Mouse (Mus musculus) layer of hippocampus, adult 11-12 months (tissue): ENCODE data around the gene Erp29.
"Not testable (repeated sequence)": the region's sequence is repeated elsewhere in the genome, so short reads cannot be mapped to it uniquely, and the experiment has no call there.

ENCODE experiments used
- DNase-seq: peaks from one replicate; pipeline ENCODE4 v3.0.0; 2022; ENCODE audit warnings: low spot score

The Erp29 gene

DNA sequence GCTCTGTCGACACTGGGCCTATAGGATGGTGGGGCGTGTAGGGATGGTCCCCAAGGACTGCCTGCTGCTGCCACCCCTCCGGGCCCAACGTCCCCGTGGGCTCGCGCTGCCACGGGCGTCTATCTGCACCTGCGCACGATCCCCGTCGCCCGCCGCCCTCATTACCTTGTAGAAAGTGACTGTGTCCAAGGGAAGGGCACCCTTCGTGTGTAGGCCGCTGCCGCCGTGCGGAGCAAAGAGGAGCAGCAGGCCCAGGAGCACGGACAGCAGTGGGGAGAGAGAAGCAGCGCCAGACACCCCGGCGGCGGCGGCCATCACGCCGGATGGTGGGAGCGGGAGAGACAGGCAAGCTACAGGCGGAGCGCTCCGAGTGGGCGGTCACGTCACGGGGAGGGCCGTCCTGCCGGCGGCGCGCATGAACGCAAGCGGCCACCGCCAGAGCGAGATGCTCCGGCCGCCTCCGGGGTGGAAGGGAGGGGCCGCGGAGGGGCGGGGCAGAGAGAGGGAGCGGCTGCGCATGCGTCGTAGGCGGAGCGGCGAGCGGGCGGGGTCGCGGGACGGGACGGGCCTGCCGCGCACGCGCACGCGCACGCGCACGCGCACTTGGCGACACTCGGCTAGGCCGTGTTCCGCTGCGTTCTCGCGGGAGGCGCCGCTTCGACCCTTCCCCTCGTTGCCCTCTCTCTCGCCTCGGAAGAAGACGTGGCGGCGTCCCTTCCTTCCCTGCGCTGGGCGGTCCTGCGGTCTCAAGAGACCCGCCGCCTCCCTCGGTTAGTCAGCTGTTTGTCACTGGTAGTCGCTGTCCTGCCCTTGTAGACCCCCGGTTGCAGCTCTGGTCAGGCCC is at the start of gene Erp29:
Erp29 (minus strand) TSS at position 481 of the 844 bp plus-strand sequence.
- peak; percentile 97 for DNase-seq

DNA sequence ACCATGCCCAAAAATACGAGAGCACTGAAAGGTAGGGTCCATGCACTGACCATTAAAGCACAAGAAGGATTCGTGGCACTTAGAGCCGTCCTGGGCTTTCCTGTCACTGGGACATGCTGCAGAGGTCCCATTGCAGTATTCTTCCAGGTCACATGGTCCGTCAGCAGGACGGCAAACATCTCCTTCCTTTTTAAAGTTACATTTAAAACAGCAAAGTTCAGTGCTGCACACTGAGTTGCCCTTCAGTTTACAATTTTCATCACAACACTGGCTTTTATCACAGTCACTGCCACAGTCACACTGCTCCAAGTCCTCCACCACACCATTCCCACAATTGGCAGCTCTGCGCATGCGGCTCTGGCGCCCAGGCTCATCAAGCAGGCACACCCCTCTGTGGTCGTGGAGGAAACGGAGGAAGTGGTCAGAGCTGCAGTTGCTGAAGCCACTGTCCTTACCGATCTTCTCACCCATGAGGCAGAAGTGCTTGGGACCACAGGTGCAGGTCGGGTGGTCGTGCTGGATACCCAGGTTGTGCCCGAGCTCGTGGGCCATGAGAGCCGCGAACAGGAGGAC is 49.2 kb upstream of the Erp29 start:
- DNase-seq: not testable (repeated sequence)

DNA sequence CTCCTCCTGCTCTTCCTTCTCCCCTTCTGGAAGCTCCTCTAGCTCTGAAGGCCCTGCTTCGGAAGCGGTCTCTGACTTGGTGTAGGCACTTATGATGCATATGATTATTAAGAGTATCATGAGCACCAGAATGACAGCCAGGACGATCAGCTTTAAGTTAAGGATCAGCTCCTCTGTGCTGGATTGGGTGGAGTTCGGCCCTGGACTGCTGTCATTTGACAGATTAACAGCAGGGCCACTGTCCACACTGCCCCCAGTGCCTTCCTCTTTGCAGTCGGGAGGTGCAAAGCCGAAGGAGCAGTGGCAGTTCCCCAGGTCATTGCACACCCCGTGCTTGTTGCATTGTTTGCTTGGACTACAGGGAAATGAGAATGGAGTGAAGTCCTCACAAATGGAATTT is 48.4 kb upstream of the Erp29 start:
- no peak for DNase-seq

DNA sequence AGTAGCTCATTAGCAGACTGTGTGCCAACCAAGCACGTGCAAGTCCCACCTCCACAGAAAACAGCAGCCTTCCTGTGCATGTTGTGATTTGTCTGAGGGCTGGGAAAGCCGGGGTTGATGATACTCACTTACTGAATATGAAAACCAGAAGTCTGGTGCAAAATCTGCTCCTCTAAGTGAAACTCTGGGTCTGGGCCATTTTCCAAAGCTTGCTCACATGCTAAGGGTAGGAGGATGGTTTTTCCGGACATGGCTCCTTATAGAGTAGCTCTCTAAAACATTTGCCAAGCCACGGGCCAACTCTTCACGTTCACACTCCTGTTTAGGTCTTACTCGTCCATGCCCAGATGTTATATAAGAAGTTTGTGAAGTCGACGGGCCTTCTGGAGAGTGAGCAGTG is 41.0 kb upstream of the Erp29 start:
- DNase-seq: peak; percentile 55

DNA sequence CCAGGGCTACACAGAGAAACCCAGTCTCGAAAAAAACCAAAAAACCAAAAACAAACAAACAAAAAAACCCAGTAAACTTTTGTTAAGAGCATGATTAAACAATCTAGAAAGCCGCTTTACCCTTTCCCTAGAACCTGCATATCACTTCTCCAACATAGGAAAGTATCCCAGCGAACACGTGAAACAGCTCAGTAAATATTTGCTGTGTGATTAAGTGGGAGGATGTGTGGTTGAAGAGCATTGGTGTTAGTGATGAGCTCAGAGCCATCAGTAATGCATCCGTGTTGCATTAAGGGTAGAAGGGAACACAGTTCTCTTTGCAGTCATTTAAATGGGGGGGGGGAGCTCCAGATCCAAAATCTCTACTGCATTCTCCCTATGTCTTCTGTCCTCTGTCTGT is 32.5 kb upstream of the Erp29 start:
- DNase-seq: no peak

DNA sequence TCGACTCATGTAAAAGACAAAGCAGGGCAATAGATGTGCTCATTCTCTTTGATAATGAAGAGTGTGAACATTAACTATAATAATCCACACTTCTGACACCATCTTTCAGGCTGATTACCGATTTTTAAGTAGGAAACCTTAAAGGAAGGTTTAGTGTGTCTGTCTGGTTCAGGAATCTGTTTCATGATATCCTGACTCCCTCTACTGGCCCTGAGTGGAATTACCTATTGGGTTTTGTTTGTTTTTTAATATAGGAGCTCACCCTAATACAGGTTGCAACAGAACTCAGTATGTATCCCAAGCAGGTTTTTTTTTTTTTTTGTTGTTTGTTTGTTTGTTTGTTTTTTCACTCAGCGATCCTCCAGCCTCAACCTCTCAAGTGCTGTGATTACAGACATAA is 25.4 kb upstream of the Erp29 start:
- DNase-seq: peak; percentile 69

DNA sequence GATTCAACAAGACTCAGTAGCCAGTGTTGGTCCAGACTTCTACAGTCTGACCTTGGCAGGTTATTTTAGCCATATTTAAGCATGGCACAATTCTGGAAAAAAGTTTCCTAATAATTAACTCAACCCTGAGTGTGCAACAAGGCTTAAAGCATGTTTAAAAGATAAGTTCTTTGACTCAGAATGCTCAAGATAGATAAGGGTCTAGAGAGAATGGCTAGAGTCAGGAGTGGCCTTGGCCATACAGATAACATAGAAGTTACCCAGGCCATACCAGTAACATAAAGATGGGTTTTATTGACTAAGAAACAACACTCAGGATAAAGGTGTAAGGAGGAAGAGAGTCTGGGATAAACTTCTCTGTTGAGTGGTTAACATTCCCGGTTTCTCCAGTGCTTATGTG is 23.7 kb upstream of the Erp29 start:
- DNase-seq: no peak

DNA sequence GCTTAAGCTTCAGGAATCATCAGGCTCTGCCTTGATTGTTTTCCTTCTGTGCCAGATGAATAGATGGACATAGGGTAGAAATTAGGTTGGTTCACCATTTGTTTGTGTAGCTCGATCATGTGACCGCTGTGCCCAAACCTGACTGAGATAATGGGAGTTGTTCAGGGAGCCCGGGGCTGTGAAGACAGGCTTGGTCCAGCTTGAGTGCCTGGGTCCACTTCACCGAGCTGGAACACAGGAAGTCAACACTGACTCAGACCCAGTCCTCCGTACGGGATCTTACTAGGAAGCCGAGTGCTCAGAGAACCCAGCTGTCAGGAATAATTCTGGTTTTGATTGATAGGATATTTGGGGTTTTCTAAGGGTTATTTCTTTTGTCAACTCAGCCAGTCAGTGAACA is 22.3 kb upstream of the Erp29 start:
- DNase-seq: no peak

DNA sequence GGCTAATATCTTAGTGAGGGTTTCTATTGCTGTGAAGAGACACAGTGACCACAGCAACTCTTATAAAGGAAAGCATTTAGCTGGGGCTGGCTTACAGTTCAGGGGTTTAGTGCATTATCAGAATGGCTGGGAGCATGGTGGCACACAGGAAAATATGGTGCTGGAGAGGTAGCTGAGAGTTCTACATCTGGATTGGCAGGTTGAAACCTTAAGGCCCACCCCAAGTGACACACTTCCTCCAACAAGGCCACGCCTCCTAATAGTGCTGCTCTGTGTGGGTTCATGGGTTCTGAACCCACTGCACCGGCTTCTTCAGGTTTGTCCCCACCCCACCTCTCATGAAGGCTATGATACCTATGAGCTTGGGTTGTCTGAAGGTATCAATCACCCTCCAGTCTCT is 20.1 kb upstream of the Erp29 start:
- DNase-seq: no peak

DNA sequence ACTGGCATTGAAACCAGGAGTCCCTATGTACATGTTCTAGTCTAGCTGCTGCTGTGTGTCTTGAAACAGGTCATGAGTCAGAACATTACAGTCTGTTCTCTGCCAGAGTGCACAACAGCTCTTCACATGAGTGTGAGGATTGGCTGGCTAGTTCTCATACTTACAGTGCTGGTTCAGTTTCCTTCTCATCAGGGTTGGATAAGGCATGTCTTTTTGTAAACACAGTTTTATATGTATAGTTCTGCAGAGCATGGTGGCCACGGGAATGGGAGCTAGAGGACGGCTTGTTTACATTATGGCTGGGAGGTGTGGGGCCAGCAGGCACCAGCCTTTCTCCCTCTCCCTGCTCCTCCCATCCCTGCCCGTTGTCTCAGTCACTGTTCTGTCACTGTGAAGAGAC is 17.3 kb upstream of the Erp29 start:
- DNase-seq: no peak

DNA sequence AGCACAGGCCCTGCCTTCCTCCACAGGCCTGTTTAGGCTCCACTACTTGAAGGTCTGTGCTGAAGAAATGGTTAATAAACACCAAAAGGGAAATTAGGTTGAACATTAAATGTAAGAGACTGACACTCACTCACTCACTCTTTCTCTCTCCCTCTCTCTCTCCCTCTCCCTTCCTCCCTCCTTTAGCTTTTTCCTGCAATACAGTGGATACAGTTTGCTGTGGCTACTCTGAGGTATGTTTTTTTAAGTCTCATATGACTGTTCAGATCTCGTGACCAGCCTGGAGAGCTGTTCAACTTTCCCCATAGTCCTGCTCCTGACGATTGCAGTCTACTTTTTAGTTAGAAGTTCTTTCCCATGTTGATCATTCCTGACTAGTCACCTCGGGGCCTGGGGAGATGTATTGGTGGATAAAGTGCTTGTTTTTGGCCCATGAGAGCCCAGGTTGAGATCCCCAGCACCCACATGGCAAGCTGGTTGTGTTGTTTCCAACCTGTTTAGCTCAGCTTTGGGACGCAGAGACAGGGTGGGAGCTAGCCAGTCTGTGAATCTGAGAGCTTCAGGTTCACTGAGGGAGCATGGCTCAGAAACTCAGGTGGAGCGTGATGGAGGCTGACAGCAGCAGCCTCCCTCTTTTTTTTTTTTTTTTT is 11.4 kb upstream of the Erp29 start:
- DNase-seq: no peak

DNA sequence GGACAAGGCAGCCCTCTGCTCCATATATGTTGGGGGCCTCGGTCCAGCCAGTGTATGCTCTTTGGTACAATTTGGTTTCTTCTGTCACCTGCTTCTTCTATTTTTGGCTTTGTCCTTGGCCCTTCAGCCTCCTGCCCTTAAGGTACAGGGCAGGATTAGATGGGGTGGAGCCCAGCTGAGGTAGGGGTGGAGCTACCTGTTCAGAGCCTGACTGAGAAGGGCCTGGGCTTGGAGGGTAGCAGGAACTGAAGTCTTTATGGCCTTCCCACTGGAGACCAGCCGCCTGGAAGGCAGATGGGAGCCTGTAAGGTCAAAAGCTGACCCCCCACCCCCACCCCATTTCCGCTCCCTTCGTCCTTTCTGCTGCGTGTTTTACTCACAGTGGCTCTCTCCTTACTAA is 10.7 kb upstream of the Erp29 start:
- DNase-seq: no peak

DNA sequence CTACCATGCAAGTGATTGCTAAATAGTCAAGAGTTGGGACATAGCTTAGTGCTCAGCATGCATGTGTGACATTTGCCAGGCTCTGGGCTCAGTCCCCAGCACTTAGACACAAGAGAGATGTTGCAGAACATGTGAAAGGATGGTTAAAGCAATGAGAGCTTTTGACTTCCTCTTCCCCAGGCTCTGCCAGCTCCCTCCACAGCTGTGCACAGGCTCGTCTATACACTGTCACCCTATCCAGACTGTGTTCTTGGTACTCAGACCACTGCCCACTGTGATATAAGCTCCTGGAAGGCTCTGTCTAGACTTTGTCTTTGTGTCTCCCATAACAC is 9.8 kb upstream of the Erp29 start:
- DNase-seq: no peak

DNA sequence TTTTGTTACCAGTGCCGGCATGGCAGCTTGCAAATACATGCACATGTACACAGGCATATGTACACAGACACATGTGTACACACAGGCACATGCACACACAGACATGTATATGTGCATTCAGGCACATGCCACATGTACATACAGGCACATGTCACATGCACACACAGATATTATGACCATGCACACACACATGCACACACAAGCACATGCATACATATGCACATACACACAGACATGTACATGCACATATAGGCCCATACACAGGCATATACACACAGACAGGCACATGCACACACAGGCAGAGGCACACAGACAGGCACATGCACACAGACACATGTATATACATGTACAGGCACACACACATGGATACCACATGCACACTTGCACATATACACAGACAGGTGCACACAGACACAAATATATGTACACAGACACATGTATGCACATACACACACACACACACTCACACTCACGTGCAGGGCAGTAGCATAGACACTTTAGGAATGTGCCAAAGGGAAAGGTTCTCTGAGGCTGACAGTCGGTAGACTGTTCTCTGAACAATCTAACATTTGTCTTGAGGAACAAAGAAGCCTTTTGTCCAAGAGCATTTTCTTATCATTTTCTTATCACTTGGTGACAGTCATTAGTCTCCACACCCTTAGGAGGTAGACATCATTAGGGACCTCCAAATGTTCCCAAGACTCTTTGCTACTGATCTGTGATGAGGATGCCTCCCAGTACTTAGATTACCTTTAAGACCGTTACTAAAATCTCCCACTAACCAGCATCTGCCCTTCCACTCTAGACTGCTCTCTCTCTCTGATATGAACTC is 9.2 kb upstream of the Erp29 start:
- DNase-seq: no peak

DNA sequence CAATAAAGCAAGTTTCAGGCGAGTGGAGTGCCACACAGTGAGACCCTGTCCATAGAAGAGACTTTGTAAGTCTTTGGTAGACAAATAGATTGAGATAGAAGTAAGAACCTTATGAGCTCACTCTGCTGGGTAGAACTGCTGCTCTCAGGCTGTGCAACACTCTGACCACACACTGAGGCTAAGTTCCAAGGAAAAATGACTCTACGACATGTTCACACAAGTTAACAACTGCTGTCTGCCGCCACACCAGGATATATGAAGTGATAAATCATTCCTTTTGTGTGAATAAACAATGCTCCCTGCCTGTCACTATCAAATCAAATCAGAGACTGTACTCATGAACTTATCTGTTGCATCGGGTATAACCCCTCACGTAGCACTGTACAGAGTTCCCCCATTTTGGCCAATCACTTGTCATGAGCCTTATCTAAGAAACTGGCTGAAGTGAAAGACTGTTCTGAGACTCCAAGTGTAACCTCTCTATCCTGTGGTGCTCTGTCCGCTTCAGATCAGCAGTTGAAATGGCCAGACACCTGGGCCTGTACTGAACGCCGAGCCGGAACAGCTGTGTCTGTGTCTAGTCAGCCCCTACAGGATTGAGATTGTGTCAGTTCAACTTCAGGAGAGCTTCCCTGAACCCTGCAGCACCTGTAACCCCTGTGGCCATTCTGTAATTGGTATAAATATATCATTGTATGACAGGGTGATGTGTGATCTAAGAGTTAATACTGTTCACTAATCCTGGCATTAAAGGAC is 3.4 kb upstream of the Erp29 start:
- DNase-seq: no peak

DNA sequence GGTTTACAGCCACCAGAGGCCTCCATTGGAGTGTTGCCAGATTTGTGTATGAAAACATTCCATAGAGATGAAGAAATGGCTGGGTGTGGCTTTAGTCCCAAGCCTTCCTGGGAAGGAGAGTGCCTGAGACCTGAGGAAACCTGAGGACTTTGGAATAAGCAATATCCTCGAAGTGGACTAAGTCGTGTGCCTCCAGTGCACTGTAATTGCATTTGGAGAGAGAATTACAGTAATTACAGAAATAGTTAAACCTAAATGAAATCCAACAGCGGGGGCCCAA is 2.1 kb upstream of the Erp29 start:
- no peak for DNase-seq

DNA sequence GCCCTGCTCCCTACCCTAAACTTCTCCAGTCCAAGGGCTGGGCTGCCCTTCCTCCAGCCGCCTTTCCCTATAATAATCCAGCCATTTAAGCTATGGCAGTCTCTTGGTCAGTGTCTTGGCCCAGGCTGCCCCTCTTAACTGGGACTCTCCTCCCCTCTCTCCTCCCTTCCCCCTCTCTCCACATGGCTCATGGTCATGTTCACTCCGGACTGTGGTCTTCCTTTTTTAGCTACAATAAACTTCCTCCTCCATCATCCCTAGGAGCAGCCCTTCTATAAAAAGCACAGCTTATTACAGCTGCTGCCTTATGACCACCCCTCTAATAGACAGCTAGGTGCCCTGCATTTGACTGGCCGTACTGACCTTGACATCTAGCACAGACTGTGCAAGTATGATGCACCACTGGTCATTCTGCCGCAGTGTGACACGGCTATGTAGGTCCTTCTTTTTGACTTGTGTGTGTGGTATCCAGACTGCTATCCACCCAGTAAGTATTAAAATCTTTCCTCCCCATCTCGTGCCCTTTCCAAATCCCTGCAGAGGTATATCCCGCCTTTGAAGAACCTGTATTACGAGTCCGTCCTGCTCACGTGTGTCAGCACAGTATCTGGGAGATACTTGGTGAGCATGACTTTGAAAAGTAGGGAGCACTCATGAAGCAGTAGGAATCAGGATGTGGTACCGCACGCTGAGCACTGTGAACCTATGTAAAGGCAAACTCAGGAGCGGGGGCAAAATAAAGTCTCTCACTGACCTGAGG is 1.6 kb upstream of the Erp29 start:
- no peak for DNase-seq

DNA sequence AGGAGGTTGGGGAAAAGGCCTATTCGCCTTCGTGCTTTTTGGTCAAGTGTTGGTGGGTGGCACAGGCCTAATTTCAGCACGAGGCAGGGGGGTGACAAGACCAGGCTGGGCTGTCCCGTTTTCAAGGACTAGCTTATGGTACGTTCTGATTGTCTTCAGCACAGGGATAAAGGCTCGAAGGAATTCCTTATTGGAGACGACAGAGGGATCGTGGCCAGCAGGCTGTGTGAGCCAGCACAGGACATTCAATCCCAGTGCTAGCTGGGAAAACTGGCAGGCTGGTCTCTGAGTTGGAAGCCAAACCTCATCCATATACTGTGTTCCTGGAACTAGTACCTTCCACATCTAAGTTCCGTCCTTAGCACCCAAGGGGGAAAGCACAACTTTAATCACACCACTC is 600 bp upstream of the Erp29 start:
- DNase-seq: no peak

DNA sequence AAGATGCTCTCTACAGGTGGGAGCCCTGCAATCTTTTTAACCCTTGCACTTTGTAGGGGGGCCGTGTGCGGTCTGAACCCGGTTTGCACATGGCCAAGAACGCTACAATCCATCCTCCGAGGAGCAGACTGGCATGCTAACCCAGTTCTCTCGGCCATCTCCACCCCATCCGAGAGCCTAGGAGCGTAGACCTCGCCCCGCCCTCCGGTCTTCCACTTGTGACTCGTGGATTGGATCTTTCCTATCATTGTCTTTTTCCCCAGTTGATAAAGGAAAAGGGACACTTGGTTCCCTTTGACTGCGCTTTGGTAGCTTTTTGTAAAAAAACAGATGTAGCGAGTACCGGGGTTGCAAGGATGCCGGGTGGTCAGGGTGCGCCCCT is 671 bp downstream of the Erp29 start, which contains the start of gene Tmem116:
Tmem116 (plus strand) TSS at position 250 of the 382 bp plus-strand sequence.
- DNase-seq: no peak

DNA sequence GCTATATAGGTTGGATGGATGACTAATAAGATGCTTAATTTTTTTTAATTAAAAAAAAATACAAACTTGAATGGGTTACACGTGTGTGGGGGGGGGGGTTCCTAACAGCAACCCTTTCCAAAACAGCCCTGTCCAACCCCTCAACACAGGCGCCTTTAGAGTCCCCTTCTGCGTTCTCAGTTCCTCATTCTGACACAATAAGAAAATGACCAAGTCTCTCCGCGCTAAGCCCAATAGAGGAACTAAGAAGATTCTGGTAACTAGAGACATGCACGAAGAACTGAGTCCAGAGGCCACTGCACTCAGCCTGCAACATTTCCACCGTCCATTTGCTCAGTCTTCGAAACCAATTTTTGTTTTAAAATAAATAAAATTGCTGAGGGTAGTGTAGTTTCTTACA is 1.1 kb downstream of the Erp29 start:
- DNase-seq: no peak

DNA sequence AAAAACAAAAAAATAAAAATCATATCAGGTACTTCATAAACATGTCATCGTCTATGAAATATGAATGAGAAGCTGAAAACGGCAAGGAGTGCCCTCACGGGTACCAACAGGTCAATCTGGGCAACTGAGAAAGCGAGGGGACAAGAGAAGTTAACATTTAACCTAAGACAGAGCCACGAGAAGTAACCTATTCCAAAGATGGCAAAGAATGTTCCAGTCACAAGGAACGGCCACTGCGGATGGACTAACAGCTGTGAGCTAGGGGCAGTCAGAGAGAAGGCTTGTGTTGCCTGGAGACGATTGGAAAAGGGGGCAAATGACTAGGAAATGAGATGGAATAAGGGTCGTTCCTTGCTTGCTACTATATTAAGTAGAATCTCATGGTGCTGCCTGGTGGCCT is 1.8 kb downstream of the Erp29 start:
- DNase-seq: no peak
